Mouse (Mus musculus): ENCODE data around the gene Rab3gap2. TPM values are rescaled to one million over a fixed set of nuclear protein-coding genes. Genes with fewer than 3 reads are reported as not detected.

Gene Rab3gap2
- polyA plus RNA-seq, 1 experiment from 2014 or later = 21.3 TPM

DNA sequence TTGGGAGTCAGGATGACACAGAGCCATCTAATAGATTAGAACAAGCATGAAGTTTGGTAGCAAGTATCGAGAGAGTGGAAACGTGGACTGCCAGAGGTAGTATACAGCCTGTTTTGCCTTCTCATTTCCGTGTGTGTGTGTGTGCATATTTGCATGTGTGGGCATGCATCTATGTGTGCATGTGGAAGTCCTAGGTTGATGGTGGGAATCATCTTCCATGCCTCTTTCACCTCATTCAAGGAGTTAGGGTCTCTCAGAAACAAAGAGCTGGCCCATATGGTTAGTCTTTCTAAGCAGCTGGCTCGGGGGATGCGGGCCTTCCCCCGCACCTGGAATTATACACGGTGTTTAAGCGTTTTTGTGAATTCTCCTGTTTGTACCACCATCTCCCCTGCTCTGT lies 125.9 kb downstream of the Rab3gap2 start:
- no peaks in the 10 kb centered on the region for H3K27me3 ChIP-seq (replicated peaks; ENCODE audit: low read depth, poor library complexity, severe bottlenecking)
- peaks cover 28% of the 10 kb centered on the region for H3K36me3 ChIP-seq (replicated peaks)
- H3K27ac ChIP-seq (replicated peaks) = no peak overlapping the region
- 90% methylated on average over 8 of the region's 8 CpGs for WGBS
- H3K9me3 ChIP-seq = no peaks in the 10 kb centered on the region
- H3K4me1 ChIP-seq = peaks cover 25% of the 10 kb centered on the region
- peak overlapping the region; percentile 79; the same call in 1 of the 2 replicates for H3K4me3 ChIP-seq
- DNase-seq (ENCODE audit: low spot score) = no peak

DNA sequence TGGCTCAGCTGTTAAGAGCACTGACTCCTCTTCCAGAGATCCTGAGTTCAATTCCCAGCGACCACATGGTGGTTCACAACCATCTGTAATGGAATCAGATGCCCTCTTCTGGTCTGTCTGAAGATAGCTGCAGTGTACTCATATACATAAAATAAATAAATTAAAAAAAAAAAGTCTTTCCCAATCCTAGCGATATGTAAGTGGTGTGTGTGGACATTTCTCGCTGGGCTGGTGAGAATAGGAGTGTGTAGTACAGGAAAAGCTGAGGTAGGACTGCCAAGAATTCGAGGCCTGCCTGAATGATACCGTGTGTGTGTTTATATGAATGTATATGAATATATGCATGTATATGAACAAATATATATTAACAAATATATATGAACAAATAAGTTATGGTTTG lies 127.4 kb downstream of the Rab3gap2 start:
- DNase-seq (ENCODE audit: low spot score) = no peak
- H3K27ac ChIP-seq (replicated peaks) = no peak overlapping the region; the same call in 1 of the 2 replicates
- peaks cover 25% of the 10 kb centered on the region for H3K4me1 ChIP-seq
- H3K27me3 ChIP-seq (replicated peaks; ENCODE audit: low read depth, poor library complexity, severe bottlenecking) = no peaks in the 10 kb centered on the region
- H3K9me3 ChIP-seq = no peaks in the 10 kb centered on the region
- peak overlapping the region; percentile 78 for H3K4me3 ChIP-seq
- 53% methylated on average over 5 of the region's 5 CpGs for WGBS
- H3K36me3 ChIP-seq (replicated peaks) = peaks cover 15% of the 10 kb centered on the region

DNA sequence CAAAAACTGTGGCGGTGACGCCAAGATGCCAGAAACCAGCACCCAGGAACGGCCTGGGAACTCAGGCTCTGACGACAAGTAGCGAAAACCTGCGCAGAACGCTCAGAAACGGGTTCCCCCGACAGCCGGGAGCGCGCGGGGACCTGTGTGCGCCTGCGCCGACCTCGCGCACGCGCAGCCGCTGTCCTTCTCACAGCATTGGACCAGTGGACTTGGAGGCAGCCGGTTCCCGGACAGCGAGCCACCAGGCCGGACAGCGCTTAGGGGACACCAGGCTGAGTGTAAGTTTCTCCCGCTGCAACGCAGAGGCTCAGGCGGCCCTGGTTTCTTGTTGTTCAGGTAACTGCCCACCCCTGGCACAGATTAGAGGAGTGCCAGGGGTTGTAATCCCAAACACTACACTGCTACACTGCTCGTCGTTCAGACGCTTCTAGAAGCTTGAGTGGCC lies 128.1 kb downstream of the Rab3gap2 start, which contains the start of gene Bpnt1:
TSS of gene Bpnt1 (plus strand) at position 167 of the 448 bp plus-strand sequence.
- H3K27ac ChIP-seq (replicated peaks) = peak within 1 kb of the TSS; percentile 87
- no peaks in the 10 kb centered on the region for H3K9me3 ChIP-seq
- H3K4me1 ChIP-seq = peaks cover 25% of the 10 kb centered on the region
- under 1% methylated on average over 32 of the region's 32 CpGs for WGBS
- peaks cover 11% of the 10 kb centered on the region for H3K36me3 ChIP-seq (replicated peaks)
- DNase-seq (ENCODE audit: low spot score) = peak; percentile 93
- no peaks in the 10 kb centered on the region for H3K27me3 ChIP-seq (replicated peaks; ENCODE audit: low read depth, poor library complexity, severe bottlenecking)
- H3K4me3 ChIP-seq = peak within 1 kb of the TSS; percentile 78

DNA sequence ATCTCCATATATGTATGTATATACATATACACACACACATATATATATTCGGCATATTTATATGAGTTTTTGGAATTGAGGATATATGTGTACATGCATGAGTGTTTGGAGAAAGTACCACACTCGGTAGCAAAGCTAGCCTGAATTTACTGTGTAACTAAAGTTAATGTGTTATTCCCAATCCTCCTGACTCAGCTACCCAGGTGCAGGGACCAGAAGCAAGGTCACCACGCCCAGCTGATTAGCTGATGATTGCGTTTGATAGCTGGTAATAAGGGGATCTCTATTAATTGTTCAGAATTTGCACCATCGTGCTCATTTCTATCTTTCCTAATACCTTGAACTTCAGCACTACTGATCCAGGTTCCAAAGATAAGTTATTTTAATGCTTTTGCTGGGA lies 129.7 kb downstream of the Rab3gap2 start:
- WGBS = 92% methylated on average over 5 of the region's 5 CpGs
- Histone ChIP-seq H3K27ac (replicated peaks) (no peak overlapping the region), H3K27me3 (replicated peaks; ENCODE audit: low read depth, poor library complexity, severe bottlenecking) (no peaks in the 10 kb centered on the region), H3K9me3 (no peaks in the 10 kb centered on the region), H3K36me3 (replicated peaks) (peaks cover 20% of the 10 kb centered on the region), H3K4me1 (peaks cover 22% of the 10 kb centered on the region), H3K4me3 (peak overlapping the region; percentile 78; the same call in 1 of the 2 replicates)
- DNase-seq (ENCODE audit: low spot score) = no peak

DNA sequence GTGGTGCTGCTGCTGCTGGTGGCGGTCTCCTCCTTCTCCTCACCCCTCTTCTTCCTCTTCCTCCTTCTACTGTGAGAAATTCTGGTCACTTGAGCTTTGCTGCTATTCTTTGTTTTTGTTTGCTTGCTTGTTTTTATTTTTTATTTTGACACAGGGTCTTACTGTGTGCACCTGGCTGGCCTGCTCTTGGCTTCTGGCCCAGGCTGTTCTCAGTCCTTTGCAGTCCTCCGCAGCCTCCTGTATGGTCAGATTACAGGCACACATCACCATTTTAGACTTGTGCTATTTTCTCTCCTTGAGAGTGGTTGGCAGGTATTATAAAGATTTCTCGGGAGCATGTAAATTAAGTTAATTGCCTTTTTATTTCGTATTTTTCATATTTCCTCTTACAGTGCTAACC lies 130.2 kb downstream of the Rab3gap2 start:
- Histone ChIP-seq H3K27ac (replicated peaks) (no peak overlapping the region), H3K9me3 (no peaks in the 10 kb centered on the region), H3K4me1 (peaks cover 22% of the 10 kb centered on the region), H3K27me3 (replicated peaks; ENCODE audit: low read depth, poor library complexity, severe bottlenecking) (no peaks in the 10 kb centered on the region), H3K4me3 (no peak overlapping the region), H3K36me3 (replicated peaks) (peaks cover 25% of the 10 kb centered on the region)
- 91% methylated on average over 4 of the region's 4 CpGs for WGBS
- DNase-seq (ENCODE audit: low spot score) = no peak

GRCm38 (mm10) chr1:185335231-185335765 lies 131.4 kb downstream of the Rab3gap2 start:
- DNase-seq (ENCODE audit: low spot score) = no peak
- H3K9me3 ChIP-seq = no peaks in the 10 kb centered on the region
- no peak overlapping the region for H3K4me3 ChIP-seq
- H3K4me1 ChIP-seq = peaks cover 16% of the 10 kb centered on the region
- no peak overlapping the region for H3K27ac ChIP-seq (replicated peaks)
- H3K36me3 ChIP-seq (replicated peaks) = peaks cover 34% of the 10 kb centered on the region
- no peaks in the 10 kb centered on the region for H3K27me3 ChIP-seq (replicated peaks; ENCODE audit: low read depth, poor library complexity, severe bottlenecking)
- 79% methylated on average over 6 of the region's 6 CpGs for WGBS

MicroRNAs within 50 kb of the gene (microRNA counts, 519-probe panel; counts per million panel counts)
- 188 counts per million, percentile 57 among the panel's probes with 10 or more counts for microRNA mmu-miR-194
- microRNA mmu-miR-664 = 188 counts per million, percentile 57 among the panel's probes with 10 or more counts

Small RNAs within 50 kb of the gene (microRNA-seq; reads per million reads assigned to microRNA genes)
- gene Mir194-1 (0.91 reads per million), gene Mir215 (2.1 reads per million), gene Mir664 (4.3 reads per million, percentile 10 among the genes with 10 or more reads in this experiment)

Other genes with a start within 250 kb of the Rab3gap2 start
- gene Mark1, start 204.5 kb upstream of the Rab3gap2 start, polyA plus RNA-seq (2016; fragmentation: Nextera tagmentation; extraction: Ambion mirVana) = 3.0 and 3.1 TPM in 2 replicates
- gene Iars2, start 125.3 kb downstream of the Rab3gap2 start, polyA plus RNA-seq (2016; fragmentation: Nextera tagmentation; extraction: Ambion mirVana) = 25.0 and 26.9 TPM in 2 replicates
- 32.1 and 36.1 TPM in 2 replicates for gene Bpnt1, start 128.0 kb downstream of the Rab3gap2 start, polyA plus RNA-seq (2016; fragmentation: Nextera tagmentation; extraction: Ambion mirVana)
- 153 TPM in 2 replicates for gene Eprs, start 158.9 kb downstream of the Rab3gap2 start, polyA plus RNA-seq (2016; fragmentation: Nextera tagmentation; extraction: Ambion mirVana)

Data from embryonic facial prominence, embryonic 10.5 days (tissue).